Mouse (Mus musculus) induced T-regulatory cell, adult 2 months (primary cell): ENCODE data around the gene Rbm19.
"Not testable (repeated sequence)": the region's sequence is repeated elsewhere in the genome, so short reads cannot be mapped to it uniquely, and the experiment has no call there.

Source experiments
- DNase-seq: peaks from one replicate; pipeline ENCODE4 v3.0.0-alpha.2; 2012; ENCODE audit warnings: low read depth

The Rbm19 gene

DNA sequence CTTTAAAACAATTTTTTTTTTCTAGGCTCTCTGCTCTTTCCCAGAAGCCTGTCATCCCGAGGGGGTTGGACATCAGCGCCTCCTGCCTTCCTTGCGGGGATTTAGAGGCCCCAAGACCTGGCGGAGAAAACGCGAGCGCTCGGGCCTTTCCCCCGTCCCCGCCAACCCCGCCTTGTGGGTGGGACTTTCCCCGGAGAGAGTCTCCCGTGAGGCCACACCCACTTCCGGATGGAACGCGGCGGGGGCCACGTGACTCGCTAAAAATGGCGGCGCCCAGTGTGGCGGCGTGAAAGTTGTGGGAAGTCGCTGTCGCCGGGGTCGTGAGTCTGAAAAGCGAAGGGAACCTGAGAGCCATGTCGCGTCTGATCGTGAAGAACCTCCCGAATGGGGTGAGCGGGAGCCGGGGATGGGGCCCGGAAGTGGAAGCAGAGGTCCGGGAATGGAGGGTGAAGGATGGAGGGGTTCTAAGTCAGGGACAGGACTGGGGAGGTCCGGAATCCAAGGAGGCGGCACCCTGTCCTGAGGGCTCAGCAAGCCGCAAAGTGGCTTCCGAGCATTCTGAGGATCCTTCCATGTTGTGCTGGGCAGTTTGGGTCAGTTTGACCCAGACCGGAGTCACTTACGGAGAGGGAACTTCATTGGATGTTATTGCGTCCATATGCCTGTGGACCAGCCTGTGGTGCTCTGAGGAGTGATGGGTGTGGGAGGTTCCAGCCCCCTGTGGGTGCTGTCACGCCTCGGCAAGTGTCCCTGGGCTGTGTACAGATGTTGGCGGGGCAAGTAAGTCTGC lies at the start of gene Rbm19:
Gene Rbm19, plus strand, starts transcription at position 205 of the 790 bp plus-strand sequence.
- DNase-seq: peak; percentile 97

DNA sequence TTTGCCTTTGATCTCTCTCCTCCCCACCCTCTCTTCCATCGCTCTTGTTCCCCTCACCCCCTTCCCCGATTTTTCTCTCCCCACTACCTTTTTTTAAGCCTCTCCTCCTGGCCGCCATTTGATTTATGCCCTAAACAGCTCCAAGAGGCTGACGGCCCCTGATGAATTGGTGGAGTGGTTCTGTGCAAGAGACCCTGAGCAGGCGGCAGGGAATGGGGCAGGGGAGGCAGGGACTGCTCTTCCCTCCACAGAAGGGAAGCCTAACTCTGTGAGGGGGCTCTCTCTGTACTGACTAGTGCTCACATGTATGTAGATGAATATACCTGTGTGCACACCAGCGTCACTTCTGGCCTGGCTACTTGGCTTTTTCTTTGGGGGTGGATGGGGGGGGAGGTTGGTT lies 49.0 kb upstream of the Rbm19 start:
- DNase-seq: no peak

DNA sequence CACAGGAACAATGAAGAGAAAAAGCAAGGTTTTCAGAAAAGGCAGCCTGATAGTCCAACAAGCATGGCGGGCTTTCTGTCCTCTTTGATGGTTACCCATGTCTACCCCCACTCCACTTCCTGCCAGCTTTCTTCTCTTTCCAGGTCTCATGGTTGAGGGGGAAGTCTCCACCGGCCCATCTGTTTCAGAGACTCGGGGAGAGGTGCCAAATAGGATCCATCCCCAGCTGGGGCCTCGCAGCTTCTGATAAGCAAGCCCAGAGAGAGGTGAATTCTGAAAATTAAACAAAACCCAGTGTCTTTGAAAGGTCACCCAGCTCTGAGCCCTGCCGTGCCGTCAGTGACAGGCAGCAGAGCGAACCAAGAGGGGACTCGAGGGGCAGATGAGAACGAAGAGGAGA lies 42.2 kb upstream of the Rbm19 start:
- DNase-seq: no peak

DNA sequence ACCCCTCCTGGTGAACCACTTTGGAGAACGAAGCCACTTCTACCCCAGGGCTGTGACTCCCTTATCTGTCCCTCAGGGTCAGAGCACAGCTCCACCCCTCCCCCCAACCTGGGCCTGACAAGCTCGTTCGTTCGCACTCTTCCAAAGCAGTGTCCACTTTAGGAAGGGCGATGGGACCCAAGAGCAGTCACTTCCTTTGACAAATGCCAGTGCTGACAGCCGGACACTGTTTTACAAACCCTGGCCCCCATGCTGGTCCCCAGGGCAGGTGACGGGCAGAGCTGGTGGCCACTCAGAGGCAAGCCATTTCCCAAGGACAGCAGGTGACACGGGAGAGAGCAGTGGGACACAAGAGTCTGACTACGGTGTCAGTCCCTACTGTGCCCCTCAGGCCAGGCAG lies 36.2 kb upstream of the Rbm19 start:
- DNase-seq: no peak

DNA sequence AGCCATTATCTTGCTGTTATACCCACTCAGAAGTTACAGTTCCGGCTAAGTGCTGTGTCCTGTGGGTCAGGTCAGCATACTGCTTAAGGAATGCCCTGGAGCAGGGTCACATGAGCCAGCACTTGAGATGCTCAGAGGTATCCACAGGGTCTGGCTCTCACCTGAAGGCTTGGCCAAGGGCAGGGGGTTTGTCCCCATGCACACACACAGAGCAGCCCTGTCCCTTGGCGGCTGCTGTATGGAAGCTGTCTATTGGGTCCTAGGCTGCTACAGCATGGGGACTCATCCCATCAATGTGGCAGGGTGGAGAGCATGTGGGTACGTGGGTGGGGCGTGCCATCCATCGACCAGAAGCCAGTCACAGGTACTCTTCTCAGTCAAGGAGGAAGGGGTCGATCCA lies 35.8 kb upstream of the Rbm19 start:
- DNase-seq: no peak

DNA sequence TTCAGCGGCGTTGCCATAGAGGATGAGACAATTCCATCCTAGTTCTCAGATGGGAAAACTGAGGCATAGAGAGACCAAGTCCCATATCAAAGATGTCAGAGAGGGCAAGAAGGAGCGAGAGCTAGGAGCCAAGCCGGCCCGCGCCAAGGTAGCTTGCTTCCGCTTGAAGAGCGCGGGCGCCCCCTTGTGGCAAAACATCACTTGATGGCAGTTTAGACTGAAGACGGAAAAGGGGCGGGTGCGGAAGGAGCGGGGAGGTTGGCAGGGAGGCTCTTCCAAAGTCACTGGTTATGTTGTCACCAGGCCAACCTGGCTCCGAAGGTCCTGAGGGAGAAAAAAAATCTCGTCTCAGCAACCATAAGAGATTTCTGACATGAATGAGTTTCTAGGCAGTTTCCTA lies 27.7 kb upstream of the Rbm19 start:
- peak; percentile 93 for DNase-seq

DNA sequence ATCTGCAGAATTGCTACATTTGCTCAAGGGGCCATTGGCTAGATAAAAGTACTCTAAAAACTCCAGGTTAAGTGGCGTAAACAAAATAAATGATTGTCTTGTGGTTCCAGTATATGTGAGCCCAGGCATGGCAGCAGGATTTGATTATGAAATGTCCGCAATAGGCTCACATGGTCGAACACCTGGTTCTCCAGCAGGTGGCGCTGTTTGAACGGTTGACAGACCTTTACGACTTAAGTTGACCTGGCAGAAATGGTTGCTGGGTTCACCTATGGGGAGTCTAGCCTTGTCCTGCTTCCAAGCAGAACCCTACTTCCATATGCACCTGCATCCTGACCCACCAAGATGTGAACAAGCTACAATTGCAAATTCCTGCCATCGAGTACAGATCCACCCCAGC lies 21.7 kb upstream of the Rbm19 start:
- DNase-seq: peak; percentile 85

DNA sequence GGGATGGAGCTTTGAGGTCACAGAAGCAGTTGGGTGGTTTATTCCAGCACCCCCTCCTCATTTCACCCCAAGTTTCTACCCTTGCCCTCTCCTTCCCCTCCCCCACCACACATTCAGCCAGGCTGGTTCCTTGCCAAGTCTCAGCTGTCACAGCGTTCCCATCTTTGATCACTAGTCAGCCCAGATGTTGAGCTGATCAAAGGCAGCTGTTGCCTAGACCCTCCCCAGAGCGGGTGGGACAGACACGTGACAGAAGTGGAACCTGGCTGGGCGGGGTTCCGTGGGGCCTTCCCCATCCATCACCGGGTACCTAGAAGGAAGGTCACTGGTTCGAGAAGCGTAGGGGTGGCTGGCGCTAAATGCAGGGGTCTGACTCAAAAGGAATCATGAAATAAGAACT lies 19.2 kb upstream of the Rbm19 start:
- no peak for DNase-seq

DNA sequence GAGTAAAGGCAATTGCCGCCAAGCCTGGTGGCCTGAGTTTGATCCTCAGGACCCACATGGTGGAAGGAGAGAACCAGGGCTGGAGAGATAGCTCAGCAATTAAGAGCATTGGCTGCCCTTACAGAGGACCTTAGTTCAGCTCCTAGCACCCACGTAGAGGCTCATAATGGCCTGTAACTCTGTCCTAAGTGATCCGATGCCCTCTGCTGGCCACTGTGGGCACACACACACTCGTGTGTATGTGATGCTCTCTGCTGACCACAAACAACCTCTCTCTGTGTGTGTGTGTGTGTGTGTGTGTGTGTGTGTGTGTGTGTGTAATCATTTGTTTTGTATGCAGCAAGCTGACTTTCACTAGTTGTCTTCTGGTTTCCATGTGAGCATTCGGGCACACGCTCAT lies 15.5 kb upstream of the Rbm19 start:
- no peak for DNase-seq

DNA sequence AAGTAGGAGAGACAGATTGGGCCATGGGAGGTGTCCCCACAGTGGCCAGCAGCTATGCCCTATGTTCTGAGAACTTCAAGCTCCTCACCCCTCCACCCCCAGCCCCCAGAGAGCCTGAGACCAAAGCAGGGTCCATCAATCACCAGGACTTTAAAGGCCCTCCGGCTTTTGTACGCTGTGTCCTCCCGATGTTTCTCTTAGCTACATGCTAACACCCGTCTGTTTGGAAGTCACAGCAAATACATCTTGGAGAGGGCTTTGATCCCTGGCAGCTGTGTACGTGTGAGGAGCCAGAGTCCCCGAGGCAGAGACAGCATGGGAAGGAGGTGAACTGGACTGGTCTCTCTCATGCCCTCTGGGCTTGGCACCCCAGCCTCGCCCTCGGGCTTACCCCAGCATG lies 14.2 kb upstream of the Rbm19 start:
- no peak for DNase-seq

DNA sequence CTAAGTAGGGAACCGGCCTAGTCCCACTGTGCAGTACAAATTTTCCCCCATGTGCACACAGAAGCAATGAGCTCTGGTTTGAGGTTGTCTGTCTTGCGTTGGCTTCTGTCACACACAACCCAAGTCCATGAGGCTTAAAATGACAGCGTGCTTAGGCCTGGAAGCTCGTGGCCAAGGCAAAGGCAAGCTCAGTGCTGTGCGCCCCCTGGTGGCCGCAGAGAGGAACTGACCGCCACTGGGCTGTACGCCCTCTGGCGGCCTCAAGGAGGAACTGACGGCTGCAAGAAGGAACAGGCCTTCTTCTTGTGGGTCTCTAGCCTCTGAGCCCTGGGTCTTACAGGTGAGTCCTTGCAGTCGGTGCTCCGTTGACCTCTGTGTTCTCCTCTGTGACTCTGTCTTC lies 13.5 kb upstream of the Rbm19 start:
- DNase-seq: peak; percentile 83

DNA sequence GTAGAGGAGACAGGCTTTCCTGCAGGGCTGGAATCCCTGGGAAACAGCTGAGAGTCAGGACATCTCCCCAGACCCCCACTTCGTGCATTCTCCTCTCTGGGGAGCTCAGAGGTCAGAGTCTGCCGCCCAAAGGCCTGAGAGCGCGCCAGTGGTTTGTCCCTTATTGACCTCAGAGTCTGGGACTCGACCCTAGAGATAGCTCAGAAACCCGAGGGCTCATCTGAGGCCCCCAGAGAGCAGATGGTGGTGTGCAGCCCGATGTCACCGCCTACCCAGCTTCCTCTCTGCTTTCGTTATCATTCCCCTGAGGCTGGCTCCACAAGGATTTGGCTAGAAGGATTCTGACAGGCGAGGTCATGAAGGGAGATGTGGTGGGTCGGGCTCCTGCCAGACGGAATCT lies 12.8 kb upstream of the Rbm19 start:
- no peak for DNase-seq

DNA sequence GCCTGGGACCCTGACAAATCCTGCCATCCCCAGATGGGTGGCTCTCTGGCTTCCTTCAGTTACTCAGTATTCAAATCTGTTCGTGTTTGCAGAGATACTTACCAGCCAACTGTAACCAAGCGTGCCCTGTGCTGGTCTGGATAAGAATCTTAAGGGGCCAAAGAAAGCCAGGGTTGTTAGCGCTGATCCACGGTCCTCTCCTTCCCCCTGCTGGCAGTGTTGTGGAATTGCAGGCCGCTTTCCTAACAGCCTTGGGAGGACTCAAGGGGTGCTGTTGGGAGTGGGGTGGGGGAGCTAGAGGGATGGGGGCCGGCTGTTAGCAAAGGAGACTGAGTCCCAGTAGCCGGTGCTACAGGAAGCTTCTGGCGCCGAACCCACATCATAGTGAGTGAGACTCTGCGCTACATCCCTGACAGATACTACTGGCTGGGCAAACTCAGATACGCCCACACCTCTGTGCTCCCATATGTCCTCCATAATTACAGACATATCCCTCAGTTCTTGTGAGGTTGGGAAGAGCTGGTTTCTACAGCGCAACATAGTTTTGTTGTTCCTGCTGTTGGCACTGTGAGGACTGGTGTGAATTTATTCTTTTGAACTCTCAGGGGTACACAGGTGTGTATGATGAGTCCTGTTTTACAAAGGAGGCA lies 9.7 kb upstream of the Rbm19 start:
- DNase-seq: peak; percentile 69

DNA sequence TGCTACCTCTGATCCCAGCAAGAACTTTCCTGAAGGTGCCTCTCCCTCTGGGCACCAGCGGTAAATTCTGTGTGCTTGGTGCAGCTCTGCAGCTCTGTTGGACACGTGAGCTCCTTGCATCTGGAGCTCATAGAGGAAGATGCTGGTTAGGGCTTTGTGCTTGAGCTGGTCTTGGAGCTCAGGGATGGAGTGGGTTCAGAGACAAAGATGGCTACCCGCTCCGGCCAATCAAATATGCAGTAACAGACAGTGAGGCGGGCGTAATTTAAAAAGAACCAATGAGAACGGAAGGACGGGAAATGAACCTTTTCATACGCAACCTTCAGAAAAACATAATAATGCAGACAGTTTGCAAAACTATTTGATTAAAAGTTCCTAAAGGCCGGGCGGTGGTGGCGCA lies 1.9 kb upstream of the Rbm19 start:
- DNase-seq: no peak

DNA sequence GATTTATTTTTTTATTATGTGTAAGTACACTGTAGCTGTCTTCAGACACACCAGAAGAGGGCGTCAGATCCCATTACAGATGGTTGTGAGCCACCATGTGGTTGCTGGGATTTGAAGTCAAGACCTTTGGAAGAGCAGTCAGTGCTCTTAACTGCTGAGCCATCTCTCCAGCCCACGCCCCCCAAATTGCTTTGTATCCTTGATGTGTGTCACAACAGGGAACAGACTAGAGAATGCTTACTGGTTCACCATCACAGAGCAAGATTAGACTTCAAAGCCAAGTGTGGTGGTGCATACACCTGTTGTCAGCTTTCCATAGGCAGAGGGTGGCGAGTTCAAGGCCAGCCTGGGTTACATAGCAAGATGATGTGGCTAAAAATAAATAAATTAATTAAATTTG lies 896 bp downstream of the Rbm19 start:
- DNase-seq: not testable (repeated sequence)

DNA sequence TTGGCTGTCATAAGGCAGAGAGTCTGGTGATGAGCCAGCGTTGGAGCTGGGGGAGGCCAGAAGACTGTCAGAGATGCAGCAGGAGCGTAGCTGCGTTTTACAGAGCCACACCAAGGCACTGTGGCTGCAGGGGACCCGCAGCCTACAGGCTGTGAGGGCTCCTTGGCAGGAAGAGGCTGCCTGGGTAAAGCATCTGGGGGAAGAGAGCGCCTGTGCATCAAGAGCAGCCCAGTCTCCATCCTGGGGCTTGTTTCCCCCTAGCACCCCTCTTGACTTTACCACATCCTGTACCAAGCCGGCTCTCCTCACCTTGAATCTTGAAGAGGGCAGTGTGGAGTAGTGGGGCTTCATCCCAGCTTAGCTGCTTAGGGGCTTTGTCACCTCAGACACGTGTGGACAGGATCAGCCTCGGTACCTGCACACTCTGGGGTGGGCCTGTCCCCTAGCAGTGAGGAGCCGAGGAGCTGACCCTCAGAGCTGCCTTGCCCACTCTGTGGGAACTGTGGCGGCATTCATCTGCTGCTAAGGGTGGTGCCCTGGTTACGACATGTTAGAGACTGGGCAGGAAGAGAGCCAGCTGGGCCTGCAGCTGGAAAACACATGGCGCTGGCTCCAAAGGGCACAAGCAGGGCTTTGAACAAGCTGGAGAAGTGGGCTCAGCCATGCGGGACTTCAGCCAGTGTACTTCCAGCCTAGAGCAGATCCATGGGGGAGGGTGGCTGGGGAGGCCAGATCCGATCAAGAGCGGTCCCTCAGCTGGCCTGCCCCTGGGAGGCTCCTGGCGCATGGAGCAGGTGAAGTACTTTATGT lies 8.8 kb downstream of the Rbm19 start:
- DNase-seq: no peak

DNA sequence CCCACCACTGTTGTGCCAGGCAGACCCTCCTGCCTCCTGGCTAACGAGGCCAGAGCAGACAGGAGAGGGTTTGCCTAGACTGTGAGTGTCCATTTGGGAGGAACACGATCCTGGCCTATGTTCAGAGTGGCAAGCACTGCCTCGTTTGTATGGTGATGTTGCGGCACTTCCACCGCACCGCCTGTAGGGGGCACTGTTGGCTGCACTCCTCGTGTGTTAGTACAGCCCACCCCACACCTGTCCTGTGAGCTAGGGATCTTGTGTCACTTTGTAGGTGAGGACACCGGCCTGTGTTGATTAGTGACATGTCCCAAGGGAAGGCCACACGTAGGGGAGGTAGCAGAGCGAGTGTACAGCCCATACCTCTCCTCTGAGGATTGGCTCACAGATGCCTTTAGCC lies 11.4 kb downstream of the Rbm19 start:
- peak; percentile 52 for DNase-seq

DNA sequence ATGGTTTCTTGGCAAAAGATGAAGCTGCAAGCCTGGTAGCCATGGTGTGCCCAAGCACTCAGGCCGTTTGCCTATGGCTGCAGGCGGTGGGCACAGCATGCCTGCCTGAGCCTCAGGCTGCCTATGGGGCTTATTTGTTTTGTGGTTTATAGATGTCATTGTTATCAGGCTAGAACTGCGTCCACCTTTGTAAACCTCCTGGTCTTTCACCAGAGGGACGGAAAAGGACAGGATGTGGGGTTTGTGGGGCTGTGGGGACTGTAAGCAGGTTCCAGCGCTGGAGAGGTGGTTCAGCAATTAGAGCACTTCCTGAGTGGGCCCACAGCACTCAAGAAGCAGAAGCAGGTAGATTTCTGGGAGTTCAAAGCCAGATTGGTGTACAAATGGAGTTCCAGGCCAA lies 12.2 kb downstream of the Rbm19 start:
- DNase-seq: no peak

DNA sequence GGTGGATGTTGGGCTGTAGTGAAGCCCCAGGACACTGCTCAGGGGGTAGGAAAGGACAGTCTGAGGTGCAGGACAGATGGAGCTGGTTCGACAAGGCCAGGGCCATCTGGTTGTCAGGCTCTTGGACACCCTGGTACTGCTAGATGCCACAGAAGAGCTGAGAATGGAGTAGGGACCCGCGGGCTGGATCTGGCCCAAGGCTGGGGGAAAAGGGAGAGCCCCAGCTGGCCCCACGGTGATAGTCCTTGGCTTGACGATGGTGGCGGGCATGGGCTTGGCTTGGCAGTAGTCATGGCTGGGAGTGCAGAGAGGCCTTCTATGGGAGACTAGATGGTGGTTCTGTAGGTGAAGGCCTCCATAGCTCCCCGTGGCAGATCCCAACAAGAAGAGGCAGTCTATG lies 12.8 kb downstream of the Rbm19 start:
- no peak for DNase-seq

DNA sequence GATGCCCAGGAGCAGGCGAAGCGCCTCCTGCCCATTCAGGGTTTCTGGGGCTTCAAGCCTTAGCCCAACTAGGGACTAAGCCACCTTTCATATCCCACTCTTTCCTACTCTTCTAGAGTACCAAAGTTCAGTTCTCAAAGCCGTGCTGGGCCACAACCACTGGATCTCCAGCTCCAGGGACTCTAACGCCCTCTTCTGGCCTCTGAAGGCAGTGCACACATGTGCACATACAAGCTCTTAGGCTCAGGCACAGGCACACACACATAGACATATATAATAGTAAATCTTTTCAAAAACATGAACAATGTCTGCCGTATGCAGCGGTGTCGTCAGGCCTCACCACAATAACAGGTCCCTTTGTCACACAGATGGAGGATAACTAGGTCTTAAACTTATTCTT lies 13.5 kb downstream of the Rbm19 start:
- no peak for DNase-seq

DNA sequence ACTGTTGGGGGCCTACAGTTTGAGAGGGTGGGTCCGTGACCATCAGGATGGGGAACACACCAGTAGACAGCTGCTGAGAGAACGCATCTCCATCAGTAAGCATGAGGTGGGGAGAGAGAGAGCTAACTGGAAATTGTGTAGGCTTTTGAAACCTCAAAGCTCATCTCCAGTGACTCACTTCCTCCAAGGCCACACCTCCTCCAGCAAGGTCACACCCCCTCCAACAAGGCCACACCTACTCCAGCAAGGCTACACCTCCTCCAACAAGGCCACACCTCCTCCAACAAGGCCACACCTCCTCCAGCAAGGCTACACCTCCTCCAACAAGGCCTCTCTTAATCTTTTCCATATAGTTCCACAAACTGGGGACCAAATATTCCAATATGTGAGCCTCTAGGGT lies 13.9 kb downstream of the Rbm19 start:
- peak; percentile 77 for DNase-seq

DNA sequence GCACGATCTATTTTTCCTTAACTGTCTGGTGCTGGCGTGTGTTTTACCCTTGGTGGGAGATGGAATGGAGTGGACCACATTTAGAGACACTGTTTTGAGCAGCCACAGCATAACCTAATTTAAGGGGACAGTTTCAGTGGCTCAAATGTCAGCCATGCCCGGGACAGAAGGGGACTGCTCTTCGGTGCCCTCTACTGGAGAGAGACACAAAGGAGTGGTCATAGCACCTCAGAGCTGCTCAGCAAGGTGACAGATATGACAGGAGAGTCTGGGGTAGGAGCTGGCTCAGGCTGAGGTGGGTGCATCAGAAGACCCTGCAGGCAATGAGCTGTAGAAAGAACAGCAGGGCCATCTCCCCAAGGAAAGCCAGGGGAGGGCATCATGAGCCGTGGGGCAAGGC lies 15.3 kb downstream of the Rbm19 start:
- peak; percentile 59 for DNase-seq

DNA sequence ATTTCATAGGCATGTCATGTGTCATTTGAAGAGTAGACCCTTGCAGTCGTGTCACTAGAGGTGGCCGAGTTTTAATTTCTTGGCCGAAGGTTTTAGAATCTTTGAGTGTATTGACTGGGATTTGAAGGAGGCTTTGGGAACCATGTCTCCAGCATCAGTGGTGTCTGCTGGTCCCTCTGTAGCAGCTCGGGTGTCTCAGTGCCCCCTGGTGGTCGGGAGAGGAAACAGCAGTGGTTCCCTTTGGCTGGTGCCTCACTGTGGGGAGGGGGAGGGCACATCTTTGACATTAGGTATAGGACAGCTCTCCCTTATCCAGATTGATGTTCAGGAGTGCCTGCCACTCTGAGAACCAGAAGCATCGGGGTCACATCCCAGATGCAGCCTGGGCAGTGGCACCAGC lies 17.7 kb downstream of the Rbm19 start:
- DNase-seq: peak; percentile 67
